ENCODE assay signal across 38 mouse cellular contexts in genomic region chr7:86816466-86816865, GRCm38 (mm10). TPM values are rescaled to one million over a fixed set of nuclear protein-coding genes. Genes with fewer than 3 reads are reported as not detected.
"Had no signal": no experiment of that assay in that cellular context is flagged by ENCODE, and none has a peak within 500 bp of the region (broad histone marks: within the 10 kb centered on the region; RNA-seq: fewer than 3 reads in every experiment).

No protein-coding gene starts in this region.

- H3K4me3 ChIP-seq: embryonic facial prominence, embryonic 10.5 days; embryonic facial prominence, embryonic 12.5 days; embryonic facial prominence, embryonic 13.5 days; embryonic facial prominence, embryonic 15.5 days; erythroblast, embryonic 14.5 days; forebrain, embryonic 10.5 days; forebrain, embryonic 12.5 days; forebrain, embryonic 13.5 days; forebrain, embryonic 15.5 days; gastrocnemius, adult 2 months; heart, adult 2 months; heart, embryonic 10.5 days; heart, embryonic 12.5 days had no signal

- DNase-seq: cerebellum, postnatal 14 days; cerebellum, postnatal 25 days; cerebellum, postnatal 36 days; embryo, embryonic 11 days; forebrain, postnatal 0 days; gastrocnemius, adult 2 months; gastrocnemius, postnatal 10 days; gastrocnemius, postnatal 14 days; gastrocnemius, postnatal 25 days; gastrocnemius, postnatal 36 days; heart, adult 11 months; heart, adult 18-20 months; heart, adult 2 months had no signal

- H3K4me1 ChIP-seq: embryonic facial prominence, embryonic 10.5 days; embryonic facial prominence, embryonic 12.5 days; embryonic facial prominence, embryonic 13.5 days; embryonic facial prominence, embryonic 15.5 days; forebrain, embryonic 10.5 days; forebrain, embryonic 12.5 days; forebrain, embryonic 13.5 days; forebrain, embryonic 15.5 days; heart, embryonic 10.5 days; heart, embryonic 12.5 days had no signal

- H3K9me3 ChIP-seq: embryonic facial prominence, embryonic 10.5 days; embryonic facial prominence, embryonic 12.5 days; embryonic facial prominence, embryonic 13.5 days; embryonic facial prominence, embryonic 15.5 days; forebrain, embryonic 10.5 days; forebrain, embryonic 12.5 days; forebrain, embryonic 13.5 days; forebrain, embryonic 15.5 days; heart, embryonic 10.5 days had no signal

- H3K9ac ChIP-seq: embryonic facial prominence, embryonic 12.5 days; embryonic facial prominence, embryonic 13.5 days; embryonic facial prominence, embryonic 15.5 days; forebrain, embryonic 12.5 days; forebrain, embryonic 13.5 days; forebrain, embryonic 15.5 days; forebrain, postnatal 0 days; heart, embryonic 12.5 days had no signal

- H3K27ac ChIP-seq: embryonic facial prominence, embryonic 10.5 days; embryonic facial prominence, embryonic 12.5 days; embryonic facial prominence, embryonic 13.5 days; embryonic facial prominence, embryonic 15.5 days; forebrain, embryonic 10.5 days; forebrain, embryonic 12.5 days; forebrain, embryonic 13.5 days; forebrain, embryonic 15.5 days; gastrocnemius, adult 2 months; heart, adult 2 months; heart, embryonic 10.5 days had no signal

- H3K36me3 ChIP-seq: embryonic facial prominence, embryonic 10.5 days; embryonic facial prominence, embryonic 12.5 days; embryonic facial prominence, embryonic 13.5 days; embryonic facial prominence, embryonic 15.5 days; forebrain, embryonic 10.5 days; forebrain, embryonic 12.5 days; forebrain, embryonic 15.5 days; heart, embryonic 10.5 days; heart, embryonic 12.5 days had no signal

RNA-seq across cellular contexts. Expression of gene Vmn2r77, which starts 21.6 kb away (rescaled TPM):
- total RNA-seq: common myeloid progenitor, adult 5-6 weeks; forebrain, postnatal 0 days; gastrocnemius, adult 18-20 months; gastrocnemius, adult 2 months; gastrocnemius, adult 8-10 months; gastrocnemius, postnatal 10 days; gastrocnemius, postnatal 14 days; gastrocnemius, postnatal 25 days; gastrocnemius, postnatal 36 days; gastrocnemius, postnatal 4 days; granulocyte monocyte progenitor cell, adult 5-6 weeks; heart, adult 18-20 months; heart, adult 2 months; heart, adult 8-10 months had no signal
- polyA plus RNA-seq: cortical plate, adult 2 months; embryonic facial prominence, embryonic 10.5 days; embryonic facial prominence, embryonic 11.5 days; embryonic facial prominence, embryonic 12.5 days; embryonic facial prominence, embryonic 13.5 days; embryonic facial prominence, embryonic 14.5 days; embryonic facial prominence, embryonic 15.5 days; erythroblast, embryonic 14.5 days; forebrain, embryonic 10.5 days; forebrain, embryonic 11.5 days; forebrain, embryonic 12.5 days; forebrain, embryonic 13.5 days; forebrain, embryonic 14.5 days; forebrain, embryonic 15.5 days; forebrain, embryonic 16.5 days; forebrain, postnatal 0 days; gonadal fat pad, adult 2 months; heart, adult 2 months; heart, embryonic 10.5 days; heart, embryonic 11.5 days; heart, embryonic 12.5 days had no signal

RNA-seq across cellular contexts. Expression of gene Folh1, which starts 40.7 kb away (rescaled TPM):
- total RNA-seq: common myeloid progenitor, adult 5-6 weeks; gastrocnemius, postnatal 36 days; gastrocnemius, postnatal 4 days; granulocyte monocyte progenitor cell, adult 5-6 weeks; heart, adult 2 months had no signal
- polyA plus RNA-seq: embryonic facial prominence, embryonic 13.5 days; erythroblast, embryonic 14.5 days; heart, embryonic 10.5 days; heart, embryonic 11.5 days; heart, embryonic 12.5 days had no signal
